Mouse (Mus musculus) neural tube, embryonic 11.5 days (tissue): ENCODE results near the gene Arpc4. TPM values are rescaled to one million over a fixed set of nuclear protein-coding genes. Genes with fewer than 3 reads are reported as not detected.

Source experiments
- ATAC-seq: fragments of 200-750 bp; cut with Nextera tagmentation; 2 replicates; pipeline ENCODE4 v1.8.0; 2017; ENCODE audit warnings: moderate number of reproducible peaks, mild to moderate bottlenecking, moderate TSS enrichment, moderate library complexity; ENCODE audit not compliant: insufficient read depth, low FRiP score, low TSS enrichment
- DNase-seq: peaks from one replicate; pipeline ENCODE4 v3.0.0-alpha.2; 2015; ENCODE audit warnings: low spot score
- H3K27ac ChIP-seq: fragments of 300-500 bp; sonication (generic); 2 replicates; pipeline ENCODE4 v1.5.1; 2014; ENCODE audit warnings: low read depth, mild to moderate bottlenecking, low read length
- H3K27me3 ChIP-seq: fragments of 300-500 bp; sonication (generic); 2 replicates; pipeline ENCODE4 v1.6.1; 2014; ENCODE audit warnings: mild to moderate bottlenecking, low read length, mixed read lengths; ENCODE audit not compliant: control insufficient read depth, insufficient read depth
- H3K36me3 ChIP-seq: fragments of 300-500 bp; sonication (generic); 2 replicates; pipeline ENCODE4 v1.6.1; 2014; ENCODE audit warnings: mild to moderate bottlenecking, low read length, moderate library complexity, mixed read lengths; ENCODE audit not compliant: control insufficient read depth, insufficient read depth
- H3K4me1 ChIP-seq: fragments of 300-500 bp; sonication (generic); 2 replicates; pipeline ENCODE4 v1.6.1; 2014; ENCODE audit warnings: low read length, mixed read lengths; ENCODE audit not compliant: control insufficient read depth, insufficient read depth
- H3K4me2 ChIP-seq: fragments of 300-500 bp; sonication (generic); 2 replicates; pipeline ENCODE4 v1.6.1; 2014; ENCODE audit warnings: low read depth, mild to moderate bottlenecking, moderate library complexity
- H3K4me3 ChIP-seq: fragments of 300-500 bp; sonication (generic); 2 replicates; pipeline ENCODE4 v1.5.1; 2014; ENCODE audit warnings: low read depth, low read length
- H3K9ac ChIP-seq: fragments of 300-500 bp; sonication (generic); 2 replicates; pipeline ENCODE4 v1.6.1; 2014; ENCODE audit warnings: mild to moderate bottlenecking, low read length
- H3K9me3 ChIP-seq: fragments of 300-500 bp; sonication (generic); 2 replicates; pipeline ENCODE4 v1.6.1; 2016; ENCODE audit warnings: low read length; ENCODE audit not compliant: control insufficient read depth
- whole genome bisulfite sequencing: fragments of 180-500 bp; shearing (Covaris S2); extraction: QIAGEN DNeasy Blood & Tissue Kit; methylation state at CpG from one replicate; pipeline ENCODE4 v1.1.7; 2014; 5-methylcytosine and 5-hydroxymethylcytosine counted together
- polyA plus RNA-seq: library from polyadenylated mRNA; unstranded; fragments of >200 nt; fragmentation: Nextera tagmentation; extraction: Ambion mirVana; gene quantifications from 2 replicates; pipeline ENCODE4 v1.2.1, GENCODE M21; 2014

The Arpc4 gene
- polyA plus RNA-seq, 1 experiment from 2014 or later: 215 TPM

DNA sequence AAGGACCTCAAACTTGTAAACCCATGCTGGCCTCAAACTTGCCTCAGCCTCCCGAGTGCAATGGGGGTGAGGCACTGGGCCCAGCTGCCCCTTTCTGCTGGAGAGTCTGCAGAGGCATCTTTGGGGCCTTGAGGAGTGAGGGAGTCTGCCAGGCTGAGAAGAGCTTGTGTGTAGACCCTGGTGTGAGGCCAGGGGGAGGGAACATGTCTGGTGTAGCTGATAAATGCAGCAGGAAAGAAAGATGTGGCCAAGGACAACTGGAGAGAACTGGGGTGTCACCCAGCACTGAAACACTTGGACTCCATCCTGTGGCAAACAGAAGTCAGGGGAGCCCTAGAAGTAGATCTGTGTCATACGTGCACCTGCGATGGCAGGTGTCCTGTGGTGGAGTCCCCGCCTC lies 4.4 kb upstream of the Arpc4 start:
- ATAC-seq (no peak), DNase-seq (no peak)
- 89% methylated on average over 4 of the region's 4 CpGs for WGBS
- Histone ChIP-seq H3K27ac (no peak overlapping the region), H3K9ac (no peak overlapping the region), H3K36me3 (peaks cover 11% of the 10 kb centered on the region), H3K4me3 (no peak overlapping the region), H3K27me3 (no peaks in the 10 kb centered on the region), H3K9me3 (no peaks in the 10 kb centered on the region), H3K4me1 (peaks cover 3% of the 10 kb centered on the region; the same call in 1 of the 2 replicates), H3K4me2 (no peak overlapping the region)

DNA sequence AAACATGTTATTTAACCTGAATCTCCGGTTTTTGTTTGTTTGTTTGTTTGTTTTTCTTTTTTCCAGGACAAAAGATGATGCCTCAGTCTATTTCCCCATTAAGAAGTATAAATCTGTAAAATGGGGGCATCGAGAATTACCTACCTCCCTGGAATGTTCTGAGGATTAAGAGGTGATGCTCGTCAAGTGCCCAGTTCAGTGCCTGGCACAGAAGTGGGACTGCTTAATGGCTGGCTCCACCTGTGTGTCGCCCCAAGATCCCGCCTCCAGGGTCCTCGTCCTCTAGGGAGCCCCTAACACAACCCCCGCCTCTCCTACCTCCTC lies 781 bp upstream of the Arpc4 start:
- Histone ChIP-seq H3K27me3 (no peaks in the 10 kb centered on the region), H3K4me2 (peak overlapping the region; percentile 94), H3K4me3 (peak overlapping the region; percentile 100), H3K9me3 (no peaks in the 10 kb centered on the region), H3K9ac (peak overlapping the region; percentile 92), H3K4me1 (peaks cover 10% of the 10 kb centered on the region), H3K27ac (peak overlapping the region; percentile 55), H3K36me3 (peaks cover 13% of the 10 kb centered on the region)
- no peak for ATAC-seq
- DNase-seq: no peak
- 7% methylated on average over 7 of the region's 7 CpGs for WGBS

- no peaks in the 10 kb centered on the region for H3K27me3 ChIP-seq
- DNase-seq: no peak
- no peak overlapping the region for H3K27ac ChIP-seq
- no peak for ATAC-seq
- no peaks in the 10 kb centered on the region for H3K9me3 ChIP-seq
- 86% methylated on average over 6 of the region's 6 CpGs for WGBS
- no peak overlapping the region for H3K9ac ChIP-seq
- peak overlapping the region; percentile 94 for H3K4me2 ChIP-seq
- peaks cover 17% of the 10 kb centered on the region for H3K36me3 ChIP-seq
- H3K4me3 ChIP-seq: peak overlapping the region; percentile 100
- H3K4me1 ChIP-seq: peaks cover 10% of the 10 kb centered on the region
These were observed 1.3 kb downstream of the Arpc4 start for GRCm38 (mm10) chr6:113379246-113379645.

- Histone ChIP-seq H3K4me2 (no peak overlapping the region), H3K27ac (no peak overlapping the region), H3K36me3 (peaks cover 21% of the 10 kb centered on the region), H3K27me3 (no peaks in the 10 kb centered on the region), H3K4me1 (peaks cover 10% of the 10 kb centered on the region), H3K4me3 (no peak overlapping the region; the same call in 1 of the 2 replicates), H3K9ac (no peak overlapping the region), H3K9me3 (no peaks in the 10 kb centered on the region)
- 94% methylated on average over 11 of the region's 11 CpGs for WGBS
- ATAC-seq (no peak), DNase-seq (no peak)
These were observed 2.6 kb downstream of the Arpc4 start for GRCm38 (mm10) chr6:113380480-113380879.

- no peak for ATAC-seq
- Histone ChIP-seq H3K27me3 (no peaks in the 10 kb centered on the region), H3K36me3 (peaks cover 37% of the 10 kb centered on the region), H3K27ac (no peak overlapping the region), H3K9me3 (no peaks in the 10 kb centered on the region), H3K4me2 (no peak overlapping the region), H3K9ac (no peak overlapping the region), H3K4me1 (no peaks in the 10 kb centered on the region), H3K4me3 (no peak overlapping the region)
- no peak for DNase-seq
- WGBS: 94% methylated on average over 8 of the region's 8 CpGs
These were observed 6.5 kb downstream of the Arpc4 start for GRCm38 (mm10) chr6:113384351-113384927.

- 92% methylated on average over 11 of the region's 11 CpGs for WGBS
- no peaks in the 10 kb centered on the region for H3K27me3 ChIP-seq
- H3K4me3 ChIP-seq: no peak overlapping the region
- H3K4me2 ChIP-seq: no peak overlapping the region
- no peak for ATAC-seq
- peaks cover 42% of the 10 kb centered on the region for H3K36me3 ChIP-seq
- no peak overlapping the region for H3K9ac ChIP-seq
- DNase-seq: no peak
- no peak overlapping the region for H3K27ac ChIP-seq
- no peaks in the 10 kb centered on the region for H3K4me1 ChIP-seq
- H3K9me3 ChIP-seq: no peaks in the 10 kb centered on the region
These were observed 7.3 kb downstream of the Arpc4 start for GRCm38 (mm10) chr6:113385160-113385714.

GRCm38 (mm10) chr6:113386025-113386424 lies 8.1 kb downstream of the Arpc4 start:
- H3K9me3 ChIP-seq: no peaks in the 10 kb centered on the region
- no peak overlapping the region for H3K4me3 ChIP-seq
- no peak for DNase-seq
- no peaks in the 10 kb centered on the region for H3K4me1 ChIP-seq
- no peak for ATAC-seq
- no peak overlapping the region for H3K27ac ChIP-seq
- H3K4me2 ChIP-seq: no peak overlapping the region
- 64% methylated on average over 3 of the region's 3 CpGs for WGBS
- H3K9ac ChIP-seq: no peak overlapping the region
- no peaks in the 10 kb centered on the region for H3K27me3 ChIP-seq
- peaks cover 42% of the 10 kb centered on the region for H3K36me3 ChIP-seq

- Histone ChIP-seq H3K4me3 (no peak within 1 kb of the TSS), H3K4me2 (no peak within 1 kb of the TSS), H3K4me1 (peaks cover 5% of the 10 kb centered on the region; the same call in 1 of the 2 replicates), H3K36me3 (peaks cover 30% of the 10 kb centered on the region), H3K27ac (no peak within 1 kb of the TSS), H3K9ac (no peak within 1 kb of the TSS), H3K9me3 (no peaks in the 10 kb centered on the region), H3K27me3 (no peaks in the 10 kb centered on the region)
- ATAC-seq (no peak), DNase-seq (no peak)
- 83% methylated on average over 8 of the region's 8 CpGs for WGBS
These were observed 11.0 kb downstream of the Arpc4 start, which contains the start of gene Ttll3 for GRCm38 (mm10) chr6:113388960-113389359. Gene Ttll3 (plus strand): TSS chr6:113389260.

- WGBS: 82% methylated on average over 3 of the region's 3 CpGs
- no peak overlapping the region for H3K27ac ChIP-seq
- no peak overlapping the region for H3K4me2 ChIP-seq
- H3K9ac ChIP-seq: no peak overlapping the region
- H3K9me3 ChIP-seq: no peaks in the 10 kb centered on the region
- no peak overlapping the region for H3K4me3 ChIP-seq
- H3K36me3 ChIP-seq: peaks cover 20% of the 10 kb centered on the region
- H3K4me1 ChIP-seq: peaks cover 5% of the 10 kb centered on the region; the same call in 1 of the 2 replicates
- no peaks in the 10 kb centered on the region for H3K27me3 ChIP-seq
- no peak for DNase-seq
- no peak for ATAC-seq
These were observed 12.8 kb downstream of the Arpc4 start for GRCm38 (mm10) chr6:113390715-113391114.
